Mouse (Mus musculus) neural tube, embryonic 12.5 days (tissue): ENCODE measurements around the gene Mks1. TPM values are rescaled to one million over a fixed set of nuclear protein-coding genes. Genes with fewer than 3 reads are reported as not detected.

ENCODE experiments used
- ATAC-seq: fragments of 200-750 bp; cut with Nextera tagmentation; 2 replicates; pipeline ENCODE4 v1.8.0; 2017; ENCODE audit warnings: low read depth, mild to moderate bottlenecking, moderate TSS enrichment, moderate library complexity; ENCODE audit not compliant: low FRiP score
- H3K27ac ChIP-seq: fragments of 300-500 bp; sonication (generic); 2 replicates; pipeline ENCODE4 v1.5.1; 2016
- H3K27me3 ChIP-seq: fragments of 300-500 bp; sonication (generic); replicated peaks from 2 replicates; pipeline ENCODE4 v1.6.1; 2016; ENCODE audit warnings: mild to moderate bottlenecking
- H3K36me3 ChIP-seq: fragments of 300-500 bp; sonication (generic); 2 replicates; pipeline ENCODE4 v1.6.1; 2016; ENCODE audit warnings: mild to moderate bottlenecking
- H3K4me1 ChIP-seq: fragments of 300-500 bp; sonication (generic); 2 replicates; pipeline ENCODE4 v1.6.1; 2016
- H3K4me2 ChIP-seq: fragments of 300-500 bp; sonication (generic); replicated peaks from 2 replicates; pipeline ENCODE4 v1.6.1; 2016; ENCODE audit warnings: mild to moderate bottlenecking
- H3K4me3 ChIP-seq: fragments of 300-500 bp; sonication (generic); 2 replicates; pipeline ENCODE4 v1.5.1; 2016
- H3K9ac ChIP-seq: fragments of 300-500 bp; sonication (generic); 2 replicates; pipeline ENCODE4 v1.6.1; 2016; ENCODE audit warnings: mild to moderate bottlenecking
- H3K9me3 ChIP-seq: fragments of 300-500 bp; sonication (generic); 2 replicates; pipeline ENCODE4 v1.6.1; 2016; ENCODE audit warnings: mild to moderate bottlenecking
- WGBS: fragments of 180-500 bp; shearing (Covaris S2); methylation state at CpG from one replicate; pipeline ENCODE4 v1.1.7; 2016; 5-methylcytosine and 5-hydroxymethylcytosine counted together
- polyA plus RNA-seq: library from polyadenylated mRNA; unstranded; fragments of >200 nt; fragmentation: Nextera tagmentation; extraction: Ambion mirVana; gene quantifications from 2 replicates; pipeline ENCODE4 v1.2.1, GENCODE M21; 2016

Mks1 gene
- polyA plus RNA-seq, 1 experiment from 2014 or later, result 16.7 TPM

DNA sequence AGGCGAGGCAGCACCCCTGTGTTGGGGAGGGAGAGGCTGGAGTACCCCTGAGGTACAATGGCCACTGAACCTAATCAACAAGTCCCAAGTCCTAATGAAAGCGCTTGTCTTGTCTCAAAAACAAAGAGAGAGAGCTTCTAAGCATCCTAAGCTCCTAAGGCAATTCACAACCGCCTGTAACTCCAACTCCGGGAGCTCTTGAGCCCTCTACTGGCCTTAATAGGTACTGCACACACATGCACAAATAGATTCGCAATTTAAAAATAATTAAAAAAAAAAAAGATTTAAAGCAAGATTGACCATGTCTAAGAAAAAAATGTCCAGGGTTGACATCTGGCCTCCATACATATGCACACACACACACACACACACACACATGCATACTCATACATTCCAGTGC is 30.5 kb downstream of the Mks1 start:
- Histone ChIP-seq H3K4me1 (no peaks in the 10 kb centered on the region), H3K36me3 (no peaks in the 10 kb centered on the region), H3K27me3 (no peaks in the 10 kb centered on the region), H3K4me3 (no peak overlapping the region), H3K9ac (no peak overlapping the region), H3K9me3 (no peaks in the 10 kb centered on the region), H3K27ac (no peak overlapping the region), H3K4me2 (no peak overlapping the region)
- no peak for ATAC-seq
- 45% methylated on average over 5 of the region's 5 CpGs for WGBS

DNA sequence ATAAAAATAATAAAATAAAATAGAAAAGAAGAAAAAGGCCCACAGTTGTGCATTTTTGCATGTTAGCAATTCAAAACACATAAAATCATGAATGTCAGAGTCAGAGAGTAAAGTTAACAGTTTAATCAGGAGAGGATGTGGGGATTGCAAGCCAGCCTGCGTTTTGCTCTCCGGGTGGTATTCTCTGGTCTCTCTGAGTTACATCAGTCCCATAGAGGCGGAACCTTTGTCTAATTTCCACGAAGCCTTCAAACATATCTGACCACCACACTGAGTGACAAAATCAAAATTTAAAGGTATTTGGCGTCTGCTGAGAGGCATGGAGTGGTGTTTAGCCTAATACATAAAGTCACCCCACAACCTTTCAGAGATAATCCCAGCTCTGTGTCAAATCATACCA is 31.8 kb downstream of the Mks1 start:
- ATAC-seq, result no peak
- Histone ChIP-seq H3K9me3 (no peaks in the 10 kb centered on the region), H3K27me3 (no peaks in the 10 kb centered on the region), H3K27ac (no peak overlapping the region), H3K9ac (no peak overlapping the region), H3K4me3 (no peak overlapping the region), H3K4me1 (no peaks in the 10 kb centered on the region), H3K4me2 (no peak overlapping the region), H3K36me3 (no peaks in the 10 kb centered on the region)
- WGBS, result 80% methylated on average over 5 of the region's 5 CpGs

DNA sequence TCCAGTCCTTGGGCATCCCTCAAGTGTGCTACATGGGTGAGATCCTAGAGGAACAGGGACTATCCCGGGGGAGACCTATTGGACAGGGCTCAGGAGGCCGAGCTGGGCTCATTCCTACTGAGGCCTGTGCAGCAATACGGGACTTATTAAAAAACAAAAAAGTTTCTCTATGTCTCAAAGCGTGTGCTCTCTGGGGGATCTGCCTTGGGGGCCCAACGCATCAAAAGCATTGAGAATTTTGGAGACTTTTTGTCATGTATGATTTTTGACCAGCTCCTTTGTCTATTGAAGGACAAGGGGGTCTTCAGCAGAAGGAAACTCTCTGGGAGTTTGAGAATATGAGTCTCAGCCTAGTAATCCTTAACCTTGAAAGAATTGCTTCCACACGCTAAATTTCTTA is 39.2 kb downstream of the Mks1 start, which contains the start of gene Olfr462:
Olfr462 (minus strand) TSS at position 101 of the 400 bp plus-strand sequence.
- H3K9ac ChIP-seq, result no peak within 1 kb of the TSS
- no peaks in the 10 kb centered on the region for H3K27me3 ChIP-seq
- WGBS, result 89% methylated on average over 6 of the region's 6 CpGs
- H3K9me3 ChIP-seq, result no peaks in the 10 kb centered on the region
- no peak within 1 kb of the TSS for H3K4me2 ChIP-seq
- ATAC-seq, result no peak
- no peaks in the 10 kb centered on the region for H3K36me3 ChIP-seq
- H3K4me1 ChIP-seq, result no peaks in the 10 kb centered on the region
- H3K27ac ChIP-seq, result no peak within 1 kb of the TSS
- no peak within 1 kb of the TSS for H3K4me3 ChIP-seq

DNA sequence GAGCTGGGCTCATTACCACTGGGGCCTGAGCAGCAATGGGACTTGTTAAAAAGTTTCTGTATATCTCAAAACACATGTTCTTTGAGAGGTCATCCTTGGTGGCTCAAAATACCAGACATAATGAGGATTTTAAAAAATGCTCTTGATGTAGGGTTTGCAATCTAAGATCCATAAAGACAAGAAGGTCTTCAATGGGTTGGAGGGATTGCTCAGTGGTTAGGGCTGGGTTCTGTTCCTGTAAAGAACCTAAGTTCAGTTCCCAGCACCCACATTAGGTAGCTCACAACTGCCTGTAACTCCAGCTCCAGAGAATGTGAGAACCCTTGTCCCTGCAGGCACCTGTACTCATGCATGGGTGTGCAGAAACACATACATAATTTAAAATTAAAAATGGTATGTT is 44.3 kb downstream of the Mks1 start, which contains the start of gene Olfr463:
Olfr463 (minus strand) TSS at position 101 of the 400 bp plus-strand sequence.
- H3K9ac ChIP-seq, result no peak within 1 kb of the TSS
- H3K9me3 ChIP-seq, result no peaks in the 10 kb centered on the region
- H3K27ac ChIP-seq, result no peak within 1 kb of the TSS
- no peak within 1 kb of the TSS for H3K4me2 ChIP-seq
- peaks cover 3% of the 10 kb centered on the region for H3K27me3 ChIP-seq
- ATAC-seq, result no peak
- H3K4me3 ChIP-seq, result no peak within 1 kb of the TSS
- H3K36me3 ChIP-seq, result no peaks in the 10 kb centered on the region
- H3K4me1 ChIP-seq, result no peaks in the 10 kb centered on the region

DNA sequence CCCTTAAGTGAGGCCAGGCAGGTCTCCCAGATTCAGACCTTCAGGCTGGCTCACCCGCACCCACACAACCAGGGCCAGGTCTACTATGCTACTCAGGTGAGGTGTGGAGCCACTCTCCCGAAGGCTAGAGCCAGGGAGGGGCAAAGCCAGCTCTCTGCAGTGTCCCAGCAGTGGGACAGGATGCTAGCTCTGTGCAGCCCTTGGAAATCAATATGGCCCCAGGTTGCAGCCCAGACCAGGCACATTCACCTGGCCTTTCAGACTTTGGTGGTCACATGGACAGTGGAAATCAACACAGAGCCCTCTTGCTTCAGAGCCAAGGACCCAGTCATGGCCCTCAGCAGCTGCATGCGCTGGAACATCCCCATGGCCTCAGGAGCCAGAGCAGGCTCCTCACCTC is 51.3 kb downstream of the Mks1 start:
- Histone ChIP-seq H3K36me3 (no peaks in the 10 kb centered on the region), H3K9me3 (no peaks in the 10 kb centered on the region), H3K4me2 (no peak overlapping the region), H3K4me1 (no peaks in the 10 kb centered on the region), H3K27ac (no peak overlapping the region), H3K9ac (no peak overlapping the region), H3K4me3 (no peak overlapping the region), H3K27me3 (no peaks in the 10 kb centered on the region)
- 86% methylated on average over 3 of the region's 3 CpGs for WGBS
- ATAC-seq, result no peak

Other genes with a start within 250 kb of the Mks1 start
- gene Hsf5, start 236.1 kb upstream of the Mks1 start, polyA plus RNA-seq, result 0.41 and 0.49 TPM in 2 replicates
- 0.57 and 1.1 TPM in 2 replicates for gene Rnf43, start 190.5 kb upstream of the Mks1 start, polyA plus RNA-seq
- 149 TPM in 2 replicates for gene Supt4a, start 115.7 kb upstream of the Mks1 start, polyA plus RNA-seq
- 23.6 and 26.1 TPM in 2 replicates for gene Tspoap1, start 92.7 kb upstream of the Mks1 start, polyA plus RNA-seq
- gene Mpo, start 59.6 kb upstream of the Mks1 start, polyA plus RNA-seq, result 2.8 and 3.6 TPM in 2 replicates
- gene Lpo, start 24.9 kb upstream of the Mks1 start, polyA plus RNA-seq, result 0.33 and 0.42 TPM in 2 replicates
- 0.14 TPM in 1 of 2 replicates, not detected in the other for gene Epx, start 22.3 kb downstream of the Mks1 start, polyA plus RNA-seq
- gene Olfr462, start 39.1 kb downstream of the Mks1 start, polyA plus RNA-seq, result not detected in 2 replicates
- gene Olfr463, start 44.2 kb downstream of the Mks1 start, polyA plus RNA-seq, result not detected in 2 replicates
- not detected in 2 replicates for gene Olfr464, start 67.8 kb downstream of the Mks1 start, polyA plus RNA-seq
- gene Dynll2, start 134.3 kb downstream of the Mks1 start, polyA plus RNA-seq, result 46.3 and 59.8 TPM in 2 replicates
- gene Srsf1, start 194.2 kb downstream of the Mks1 start, polyA plus RNA-seq, result 446 and 488 TPM in 2 replicates
- gene Vezf1, start 215.1 kb downstream of the Mks1 start, polyA plus RNA-seq, result 73.9 and 84.7 TPM in 2 replicates
- 50.2 and 50.7 TPM in 2 replicates for gene Cuedc1, start 244.8 kb downstream of the Mks1 start, polyA plus RNA-seq